Mouse (Mus musculus) liver, postnatal 0 days (tissue): ENCODE measurements at regions not wholly inside any gene's neighbourhood (a gene's known extent, or its start where the extent isn't known, plus 50 kb on each side); places are given as distances from the start of the nearest gene placed in this dataset.
A peak's percentile ranks its signal among the peaks of the same experiment; 100 is the strongest.

Source experiments
- ATAC-seq: fragments of 200-750 bp; cut with Nextera tagmentation; 2 replicates; pipeline ENCODE4 v1.8.0; 2017; ENCODE audit warnings: mild to moderate bottlenecking, moderate library complexity
- DNase-seq: peaks from one replicate; pipeline ENCODE4 v3.0.0-alpha.2; 2016
- H3K27ac ChIP-seq: fragments of 300-500 bp; sonication (generic); 2 replicates; pipeline ENCODE4 v1.5.1; 2014; ENCODE audit warnings: antibody characterized with exemption, moderate library complexity, mild to moderate bottlenecking, low read depth
- H3K27me3 ChIP-seq: fragments of 300-500 bp; sonication (generic); 2 replicates; pipeline ENCODE4 v1.6.1; 2014; ENCODE audit warnings: low read length, control low read depth, mixed read lengths; ENCODE audit not compliant: insufficient read depth
- H3K36me3 ChIP-seq: fragments of 300-500 bp; sonication (generic); replicated peaks from 2 replicates; pipeline ENCODE4 v1.6.1; 2014; ENCODE audit warnings: mild to moderate bottlenecking, control low read depth, low read length, moderate library complexity, mixed read lengths; ENCODE audit not compliant: insufficient read depth
- H3K4me1 ChIP-seq: fragments of 300-500 bp; sonication (generic); 2 replicates; pipeline ENCODE4 v1.6.1; 2014; ENCODE audit warnings: antibody characterized with exemption, mild to moderate bottlenecking, control low read depth; ENCODE audit not compliant: insufficient read depth
- H3K4me2 ChIP-seq: fragments of 300-500 bp; sonication (generic); 2 replicates; pipeline ENCODE4 v1.6.1; 2014; ENCODE audit warnings: low read depth, mild to moderate bottlenecking, low read length, moderate library complexity, mixed read lengths
- H3K4me3 ChIP-seq: fragments of 300-500 bp; sonication (generic); 2 replicates; pipeline ENCODE4 v1.5.1; 2014; ENCODE audit warnings: low read depth, low read length
- H3K9ac ChIP-seq: fragments of 300-500 bp; sonication (generic); replicated peaks from 2 replicates; pipeline ENCODE4 v1.6.1; 2014; ENCODE audit warnings: mild to moderate bottlenecking, moderate library complexity
- H3K9me3 ChIP-seq: fragments of 300-500 bp; sonication (generic); 2 replicates; pipeline ENCODE4 v1.6.1; 2016; ENCODE audit warnings: mild to moderate bottlenecking, control low read depth, low read length, mixed read lengths
- CTCF ChIP-seq: sonication (generic); IDR thresholded peaks from 2 replicates; pipeline ENCODE4 v1.5.1; 2016; ENCODE audit warnings: antibody characterized with exemption, low read depth
- EP300 ChIP-seq: IDR thresholded peaks from 2 replicates; pipeline ENCODE4 v1.6.1; 2016; ENCODE audit warnings: antibody characterized with exemption, low read depth, mild to moderate bottlenecking
- WGBS: fragments of 180-500 bp; shearing (Covaris S2); extraction: QIAGEN DNeasy Blood & Tissue Kit; methylation state at CpG from one replicate; pipeline ENCODE4 v1.1.7; 2014; ENCODE audit not compliant: insufficient replicate concordance; 5-methylcytosine and 5-hydroxymethylcytosine counted together

- Histone ChIP-seq H3K27ac (no peak overlapping the region), H3K27me3 (no peaks in the 10 kb centered on the region), H3K4me2 (no peak overlapping the region), H3K4me1 (peaks cover 37% of the 10 kb centered on the region), H3K9ac (no peak overlapping the region), H3K36me3 (no peaks in the 10 kb centered on the region), H3K4me3 (no peak overlapping the region), H3K9me3 (no peaks in the 10 kb centered on the region)
- no peak for ATAC-seq
- TF ChIP-seq EP300 (no peak), CTCF (no peak)
- 76% methylated on average over 22 of the region's 22 CpGs for WGBS
- no peak for DNase-seq
These were observed 91.3 kb downstream of the Tomm20 start for GRCm38 (mm10) chr8:126854121-126855055.

DNA sequence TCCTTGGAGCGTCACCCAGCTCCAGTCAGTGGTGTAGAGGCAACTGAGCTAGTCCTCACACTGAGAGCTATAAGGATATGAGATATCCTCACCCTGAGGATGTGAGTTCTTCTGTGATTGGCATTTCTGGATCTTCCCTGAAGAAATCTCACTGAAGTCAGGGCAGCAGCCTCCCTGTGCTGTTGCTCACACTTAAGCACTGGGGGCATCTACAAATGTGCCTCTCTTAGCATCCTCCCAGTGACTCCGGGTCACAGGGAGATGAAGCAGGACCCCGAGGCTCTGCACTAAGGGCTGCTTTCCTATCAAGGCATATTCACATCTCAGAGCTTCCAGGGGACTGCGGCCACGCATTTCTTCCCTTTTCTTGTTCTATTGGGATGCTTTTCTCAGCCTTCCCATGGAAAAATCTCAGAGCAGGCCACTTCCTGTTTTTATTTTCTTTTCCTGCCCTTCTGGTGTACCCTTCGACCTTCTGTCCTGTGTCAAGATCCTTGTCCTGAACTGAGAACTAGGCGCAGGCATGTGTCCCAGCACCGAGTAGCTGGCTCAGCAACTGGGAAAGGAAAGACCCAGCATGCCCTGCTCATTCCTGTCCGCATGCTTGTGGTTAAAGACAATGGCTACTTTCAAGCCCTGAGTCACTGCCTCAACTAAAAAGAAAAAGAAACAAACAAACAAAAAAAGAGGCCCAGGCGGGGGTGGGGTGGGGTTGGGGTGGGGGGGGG, 92.8 kb downstream of the Tomm20 start:
- TF ChIP-seq EP300 (0 out of 2 replicates have a peak, but pooled peaks have one; percentile 43), CTCF (no peak)
- 46% methylated on average over 10 of the region's 10 CpGs for WGBS
- Histone ChIP-seq H3K27me3 (no peaks in the 10 kb centered on the region), H3K9me3 (no peaks in the 10 kb centered on the region), H3K36me3 (no peaks in the 10 kb centered on the region), H3K9ac (no peak overlapping the region; the same call in 1 of the 2 replicates), H3K27ac (peak overlapping the region; percentile 90), H3K4me1 (peaks cover 51% of the 10 kb centered on the region), H3K4me2 (no peak overlapping the region), H3K4me3 (no peak overlapping the region)
- ATAC-seq: no peak
- DNase-seq: no peak

DNA sequence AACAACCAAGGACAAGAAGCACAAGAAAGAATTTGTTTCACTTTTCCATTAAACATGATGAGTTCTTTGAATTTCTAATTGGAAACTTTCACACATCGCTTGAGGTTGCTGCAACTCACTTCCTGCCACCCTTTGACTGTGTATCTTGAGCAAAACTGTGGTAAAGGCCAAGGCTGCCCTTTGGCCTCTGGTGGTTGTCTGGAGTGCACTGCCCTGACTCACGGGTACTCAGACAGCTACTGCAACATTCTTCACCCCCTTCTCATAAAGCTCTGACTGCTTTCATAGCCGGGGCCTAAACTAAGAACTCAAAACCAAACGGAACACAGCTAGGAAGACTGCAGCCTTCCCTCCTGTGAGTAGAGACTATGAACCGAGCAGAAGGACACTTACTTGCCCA, 93.5 kb downstream of the Tomm20 start:
- no peak for TF ChIP-seq CTCF
- TF ChIP-seq EP300: no peak
- Histone ChIP-seq H3K9me3 (no peaks in the 10 kb centered on the region), H3K27me3 (no peaks in the 10 kb centered on the region), H3K4me1 (peaks cover 51% of the 10 kb centered on the region), H3K36me3 (no peaks in the 10 kb centered on the region), H3K4me2 (no peak overlapping the region), H3K4me3 (no peak overlapping the region), H3K27ac (peak overlapping the region; percentile 90), H3K9ac (no peak overlapping the region; the same call in 1 of the 2 replicates)
- no peak for ATAC-seq
- DNase-seq: peak; percentile 37
- 49% methylated on average over 5 of the region's 5 CpGs for WGBS

GRCm38 (mm10) chr8:126851780-126852179, 93.9 kb downstream of the Tomm20 start:
- Histone ChIP-seq H3K27me3 (no peaks in the 10 kb centered on the region), H3K9me3 (no peaks in the 10 kb centered on the region), H3K4me3 (no peak overlapping the region), H3K4me1 (peaks cover 52% of the 10 kb centered on the region), H3K9ac (no peak overlapping the region), H3K4me2 (no peak overlapping the region), H3K27ac (peak overlapping the region; percentile 90), H3K36me3 (no peaks in the 10 kb centered on the region)
- TF ChIP-seq EP300: no peak
- TF ChIP-seq CTCF: no peak
- DNase-seq: no peak
- no peak for ATAC-seq
- 67% methylated on average over 3 of the region's 3 CpGs for WGBS

- Histone ChIP-seq H3K4me2 (no peak overlapping the region), H3K9ac (no peak overlapping the region), H3K36me3 (no peaks in the 10 kb centered on the region), H3K27ac (peak overlapping the region; percentile 76), H3K4me1 (peaks cover 53% of the 10 kb centered on the region), H3K4me3 (no peak overlapping the region), H3K27me3 (no peaks in the 10 kb centered on the region), H3K9me3 (no peaks in the 10 kb centered on the region)
- DNase-seq (no peak), ATAC-seq (no peak)
- no peak for TF ChIP-seq CTCF
- TF ChIP-seq EP300: no peak
- WGBS: 42% methylated on average over 1 of the region's 1 CpGs
These were observed 95.5 kb downstream of the Tomm20 start for GRCm38 (mm10) chr8:126850189-126850535.

GRCm38 (mm10) chr8:126849411-126850188, 96.0 kb downstream of the Tomm20 start:
- ATAC-seq: peak; percentile 64
- Histone ChIP-seq H3K9ac (no peak overlapping the region), H3K27ac (peak overlapping the region; percentile 76), H3K4me3 (no peak overlapping the region), H3K27me3 (no peaks in the 10 kb centered on the region), H3K9me3 (no peaks in the 10 kb centered on the region), H3K4me1 (peaks cover 59% of the 10 kb centered on the region), H3K36me3 (no peaks in the 10 kb centered on the region), H3K4me2 (peak overlapping the region; percentile 26; the same call in 1 of the 2 replicates)
- peak; percentile 69 for DNase-seq
- 23% methylated on average over 9 of the region's 9 CpGs for WGBS
- TF ChIP-seq CTCF (peak; percentile 65), EP300 (peak; percentile 69)
